Mouse (Mus musculus) kidney, embryonic 16.5 days (tissue): ENCODE results near the gene Eepd1. TPM values are rescaled to one million over a fixed set of nuclear protein-coding genes. Genes with fewer than 3 reads are reported as not detected.

ENCODE experiments used
- ATAC-seq: fragments of 200-750 bp; cut with Nextera tagmentation; 2 replicates; pipeline ENCODE4 v1.8.0; 2017; ENCODE audit warnings: moderate TSS enrichment; ENCODE audit not compliant: low FRiP score, low TSS enrichment
- H3K27ac ChIP-seq: fragments of 300-500 bp; sonication (generic); 2 replicates; pipeline ENCODE4 v1.5.1; 2014; ENCODE audit warnings: low read length
- H3K27me3 ChIP-seq: fragments of 300-500 bp; sonication (generic); 2 replicates; pipeline ENCODE4 v1.6.1; 2014; ENCODE audit warnings: low read length, control low read depth, mixed read lengths; ENCODE audit not compliant: insufficient read depth
- H3K36me3 ChIP-seq: fragments of 300-500 bp; sonication (generic); 2 replicates; pipeline ENCODE4 v1.6.1; 2014; ENCODE audit warnings: low read length, control low read depth, mixed read lengths; ENCODE audit not compliant: insufficient read depth
- H3K4me1 ChIP-seq: fragments of 300-500 bp; sonication (generic); 2 replicates; pipeline ENCODE4 v1.6.1; 2014; ENCODE audit warnings: low read length, control low read depth, mixed read lengths; ENCODE audit not compliant: insufficient read depth
- H3K4me2 ChIP-seq: fragments of 300-500 bp; sonication (generic); replicated peaks from 2 replicates; pipeline ENCODE4 v1.6.1; 2014; ENCODE audit warnings: low read depth, low read length
- H3K4me3 ChIP-seq: fragments of 300-500 bp; sonication (generic); 2 replicates; pipeline ENCODE4 v1.5.1; 2014; ENCODE audit warnings: mild to moderate bottlenecking, low read length
- H3K9ac ChIP-seq: fragments of 300-500 bp; sonication (generic); replicated peaks from 2 replicates; pipeline ENCODE4 v1.6.1; 2014; ENCODE audit warnings: low read length
- H3K9me3 ChIP-seq: fragments of 300-500 bp; sonication (generic); 2 replicates; pipeline ENCODE4 v1.6.1; 2016; ENCODE audit warnings: low read length, control low read depth
- WGBS: fragments of 180-500 bp; shearing (Covaris S2); extraction: QIAGEN DNeasy Blood & Tissue Kit; methylation state at CpG from one replicate; pipeline ENCODE4 v1.1.7; 2014; 5-methylcytosine and 5-hydroxymethylcytosine counted together
- polyA plus RNA-seq: library from polyadenylated mRNA; unstranded; fragments of >200 nt; fragmentation: Nextera tagmentation; extraction: Ambion mirVana; gene quantifications from 2 replicates; pipeline ENCODE4 v1.2.1, GENCODE M21; 2015

The Eepd1 gene
- polyA plus RNA-seq, 1 experiment from 2014 or later, result 7.8 TPM

- no peak overlapping the region for H3K9ac ChIP-seq
- H3K27me3 ChIP-seq, result peaks cover 12% of the 10 kb centered on the region; the same call in 1 of the 2 replicates
- no peak overlapping the region for H3K4me3 ChIP-seq
- peak overlapping the region; percentile 30; the same call in 1 of the 2 replicates for H3K4me2 ChIP-seq
- WGBS, result 19% methylated on average over 12 of the region's 12 CpGs
- peak; percentile 80 for ATAC-seq
- H3K27ac ChIP-seq, result peak overlapping the region; percentile 46; the same call in 1 of the 2 replicates
- H3K9me3 ChIP-seq, result no peaks in the 10 kb centered on the region
- H3K4me1 ChIP-seq, result peaks cover 24% of the 10 kb centered on the region
- no peaks in the 10 kb centered on the region for H3K36me3 ChIP-seq
These were observed 6.2 kb downstream of the Eepd1 start for GRCm38 (mm10) chr9:25487446-25488110.

GRCm38 (mm10) chr9:25488581-25488980 is 7.2 kb downstream of the Eepd1 start:
- Histone ChIP-seq H3K9ac (no peak overlapping the region), H3K4me1 (peaks cover 22% of the 10 kb centered on the region), H3K36me3 (no peaks in the 10 kb centered on the region), H3K9me3 (no peaks in the 10 kb centered on the region), H3K27ac (no peak overlapping the region), H3K4me2 (no peak overlapping the region), H3K4me3 (no peak overlapping the region), H3K27me3 (peaks cover 12% of the 10 kb centered on the region; the same call in 1 of the 2 replicates)
- ATAC-seq, result no peak
- WGBS, result 83% methylated on average over 9 of the region's 9 CpGs

- ATAC-seq, result no peak
- Histone ChIP-seq H3K4me3 (no peak overlapping the region), H3K4me1 (peaks cover 22% of the 10 kb centered on the region), H3K9ac (no peak overlapping the region), H3K36me3 (no peaks in the 10 kb centered on the region), H3K4me2 (no peak overlapping the region), H3K9me3 (no peaks in the 10 kb centered on the region), H3K27me3 (peaks cover 11% of the 10 kb centered on the region; the same call in 1 of the 2 replicates), H3K27ac (no peak overlapping the region)
- WGBS, result 83% methylated on average over 7 of the region's 7 CpGs
These were observed 8.0 kb downstream of the Eepd1 start for GRCm38 (mm10) chr9:25489221-25489960.

GRCm38 (mm10) chr9:25490278-25491145 is 9.2 kb downstream of the Eepd1 start:
- Histone ChIP-seq H3K9me3 (no peaks in the 10 kb centered on the region), H3K4me2 (no peak overlapping the region), H3K4me3 (no peak overlapping the region), H3K4me1 (peaks cover 22% of the 10 kb centered on the region), H3K27me3 (peaks cover 9% of the 10 kb centered on the region; the same call in 1 of the 2 replicates), H3K9ac (no peak overlapping the region), H3K27ac (no peak overlapping the region), H3K36me3 (no peaks in the 10 kb centered on the region)
- 65% methylated on average over 13 of the region's 13 CpGs for WGBS
- no peak for ATAC-seq

- Histone ChIP-seq H3K36me3 (no peaks in the 10 kb centered on the region), H3K9me3 (no peaks in the 10 kb centered on the region), H3K4me2 (no peak overlapping the region), H3K4me3 (no peak overlapping the region), H3K27ac (no peak overlapping the region), H3K27me3 (0 out of 2 replicates have a peak, but pooled peaks cover 7% of the 10 kb centered on the region), H3K4me1 (peaks cover 5% of the 10 kb centered on the region), H3K9ac (no peak overlapping the region)
- 86% methylated on average over 5 of the region's 5 CpGs for WGBS
- no peak for ATAC-seq
These were observed 12.6 kb downstream of the Eepd1 start for GRCm38 (mm10) chr9:25493918-25494317.

- peaks cover 12% of the 10 kb centered on the region for H3K4me1 ChIP-seq
- H3K9ac ChIP-seq, result no peak overlapping the region
- 78% methylated on average over 10 of the region's 10 CpGs for whole genome bisulfite sequencing
- H3K4me2 ChIP-seq, result no peak overlapping the region
- H3K27ac ChIP-seq, result no peak overlapping the region
- ATAC-seq, result no peak
- 0 out of 2 replicates have a peak, but pooled peaks cover 3% of the 10 kb centered on the region for H3K27me3 ChIP-seq
- H3K9me3 ChIP-seq, result no peaks in the 10 kb centered on the region
- no peak overlapping the region for H3K4me3 ChIP-seq
- no peaks in the 10 kb centered on the region for H3K36me3 ChIP-seq
These were observed 14.3 kb downstream of the Eepd1 start for GRCm38 (mm10) chr9:25495601-25496000.

GRCm38 (mm10) chr9:25496196-25496595 is 14.8 kb downstream of the Eepd1 start:
- H3K36me3 ChIP-seq, result no peaks in the 10 kb centered on the region
- WGBS, result 43% methylated on average over 4 of the region's 4 CpGs
- no peak for ATAC-seq

DNA sequence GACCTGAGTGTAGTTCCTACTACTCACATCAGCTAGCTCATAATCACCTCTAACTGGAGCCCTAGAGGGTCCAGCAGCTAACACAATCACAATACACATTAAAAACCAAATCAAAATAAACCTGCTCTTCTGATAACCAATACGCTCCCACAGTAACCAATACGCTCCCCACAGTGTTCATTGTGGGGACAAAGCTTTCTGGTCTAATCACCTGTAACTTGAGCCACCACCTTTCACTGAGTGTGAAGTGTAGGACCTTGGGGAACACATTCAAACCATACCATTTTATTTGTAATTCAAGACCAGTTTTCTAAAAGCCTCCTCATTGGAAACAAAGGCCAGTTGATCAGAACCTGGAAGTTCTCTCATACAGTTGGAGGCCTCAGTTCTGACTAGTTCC is 15.4 kb downstream of the Eepd1 start:
- Histone ChIP-seq H3K4me2 (no peak overlapping the region), H3K36me3 (no peaks in the 10 kb centered on the region), H3K4me1 (peaks cover 12% of the 10 kb centered on the region), H3K9ac (no peak overlapping the region), H3K27me3 (0 out of 2 replicates have a peak, but pooled peaks cover 3% of the 10 kb centered on the region), H3K27ac (no peak overlapping the region), H3K4me3 (no peak overlapping the region), H3K9me3 (no peaks in the 10 kb centered on the region)
- WGBS, result 82% methylated on average over 2 of the region's 2 CpGs
- ATAC-seq, result no peak

More at GRCm38 (mm10) chr9:25496196-25496595, 14.8 kb downstream of the Eepd1 start:
- Histone ChIP-seq H3K27ac (no peak overlapping the region), H3K27me3 (0 out of 2 replicates have a peak, but pooled peaks cover 3% of the 10 kb centered on the region), H3K9me3 (no peaks in the 10 kb centered on the region), H3K4me3 (no peak overlapping the region), H3K4me2 (no peak overlapping the region), H3K4me1 (peaks cover 12% of the 10 kb centered on the region), H3K9ac (no peak overlapping the region)

DNA sequence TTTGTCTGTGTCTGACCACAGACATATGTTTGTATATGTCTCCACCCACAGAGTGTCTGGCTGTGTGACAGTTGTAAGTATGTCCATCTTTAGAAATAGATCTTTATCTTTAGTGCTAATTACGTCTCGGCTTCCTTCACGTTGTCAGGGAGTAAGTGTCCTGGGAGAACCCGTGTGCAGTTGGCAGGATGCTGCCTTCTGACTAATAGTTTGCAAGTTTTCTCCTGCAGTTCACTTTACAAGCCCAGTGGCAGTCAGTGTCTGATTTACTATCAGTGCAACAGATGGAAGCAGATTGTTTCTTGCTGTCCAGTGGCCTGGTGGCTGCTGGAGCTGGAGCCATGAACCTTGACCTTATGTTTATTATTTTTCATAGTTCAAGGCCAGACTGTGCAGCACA is 17.4 kb downstream of the Eepd1 start:
- ATAC-seq, result peak; percentile 84
- H3K4me3 ChIP-seq, result no peak overlapping the region
- 11% methylated on average over 4 of the region's 4 CpGs for WGBS

More for the DNA sequence above, 17.4 kb downstream of the Eepd1 start:
- peaks cover 12% of the 10 kb centered on the region for H3K4me1 ChIP-seq
- no peaks in the 10 kb centered on the region for H3K36me3 ChIP-seq
- H3K9ac ChIP-seq, result no peak overlapping the region
- 0 out of 2 replicates have a peak, but pooled peaks cover 3% of the 10 kb centered on the region for H3K27me3 ChIP-seq
- no peak overlapping the region for H3K27ac ChIP-seq
- H3K9me3 ChIP-seq, result no peaks in the 10 kb centered on the region
- H3K4me2 ChIP-seq, result no peak overlapping the region
